Mouse (Mus musculus): ENCODE measurements around the gene Slain1.

DNA sequence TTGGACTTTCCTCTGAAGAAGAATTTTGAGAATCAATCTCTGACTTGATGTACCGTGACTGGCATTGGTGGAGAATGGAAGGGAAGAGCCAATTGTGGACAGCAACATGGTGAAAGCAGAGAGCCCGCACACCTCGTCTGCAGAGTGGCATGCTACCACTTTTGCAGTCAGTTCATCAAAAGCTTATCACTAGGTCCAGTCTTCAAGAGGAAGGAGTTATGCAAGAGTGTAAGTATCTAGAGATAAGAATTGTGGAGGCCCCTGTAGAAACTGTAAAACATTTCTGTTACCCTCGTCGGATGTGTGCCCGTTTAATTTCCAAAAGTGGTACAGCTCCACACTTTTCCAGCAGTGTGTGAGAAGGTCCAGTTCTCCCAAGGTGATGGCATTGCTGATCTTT lies 56.3 kb downstream of the Slain1 start:
- TF ChIP-seq CTCF (IDR thresholded peaks at IDR 0.05; ENCODE audit: low read depth) (no peak), EP300 (IDR thresholded peaks at IDR 0.05; ENCODE audit: low read depth) (no peak)
